Mouse (Mus musculus): ENCODE results near the gene Slc51a.

GRCm38 (mm10) chr16:32524244-32524615, 36.6 kb upstream of the Slc51a start:
- TF ChIP-seq EP300 (IDR thresholded peaks at IDR 0.05; ENCODE audit: insufficient read depth, low read depth, low read length) (no peak), CTCF (IDR thresholded peaks at IDR 0.05; ENCODE audit: low read depth, low read length) (no peak), POLR2A (IDR thresholded peaks at IDR 0.05; ENCODE audit: insufficient read depth, low read length) (no peak)

All from ES-Bruce4 (cell line).